Mouse (Mus musculus) left cerebral cortex, postnatal 25 days (tissue): ENCODE results near the gene Sh3gl2. TPM values are rescaled to one million over a fixed set of nuclear protein-coding genes. Genes with fewer than 3 reads are reported as not detected.
A peak's percentile ranks its signal among the peaks of the same experiment; 100 is the strongest.

Source experiments
- DNase-seq, 2 experiments: peaks; one replicate each; pipeline ENCODE4 v3.0.0; 2022; ENCODE audit warnings: low spot score in 2 of 2, mixed read lengths in 1 of 2
- intact Hi-C: fragments of 180-260 bp; cut with DNase I; formaldehyde crosslinking; loops from one replicate; pipeline ENCODE4 v1.15.1; 2025
- total RNA-seq, 2 experiments: library from RNA; stranded (reverse); gene quantifications; 2 replicates each; pipeline ENCODE4 v1.2.3; 2021

The Sh3gl2 gene
- 100 to 1,000 TPM; 275 to 288 TPM for total RNA-seq

DNA sequence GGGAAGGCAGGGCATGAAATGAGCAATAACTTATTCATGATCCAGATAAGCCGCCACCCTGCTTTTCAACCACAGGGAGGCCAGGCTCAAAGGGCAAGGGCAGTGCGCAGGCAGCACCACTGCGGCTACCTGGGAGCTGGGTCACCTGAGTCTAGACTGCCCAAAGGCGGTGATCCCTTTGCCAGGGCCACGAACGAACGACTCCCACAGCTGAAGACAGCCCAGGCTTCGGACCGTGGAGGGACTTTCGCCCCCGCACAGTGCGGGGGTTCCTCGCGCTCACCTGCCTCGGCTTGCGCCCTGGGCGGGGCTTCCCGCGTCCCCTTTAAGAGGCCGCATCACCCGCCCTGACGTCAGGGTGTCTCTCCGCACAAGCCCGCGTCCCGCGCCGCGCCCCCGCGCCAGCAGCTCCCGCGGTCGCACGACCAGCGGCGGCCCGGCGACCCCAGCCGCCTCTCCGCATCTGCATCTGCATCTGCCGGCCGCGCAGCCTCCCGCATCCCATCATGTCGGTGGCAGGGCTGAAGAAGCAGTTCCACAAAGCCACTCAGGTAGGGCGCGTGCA lies at the start of gene Sh3gl2:
Gene Sh3gl2 (plus strand): TSS at position 56 of the 565 bp plus-strand sequence.
- intact Hi-C loops = loop anchor here (5.0 kb wide), 3 partner anchors 52 to 122 kb away; no protein-coding TSS in a partner anchor
- peak; percentile 84 to 85 for DNase-seq

DNA sequence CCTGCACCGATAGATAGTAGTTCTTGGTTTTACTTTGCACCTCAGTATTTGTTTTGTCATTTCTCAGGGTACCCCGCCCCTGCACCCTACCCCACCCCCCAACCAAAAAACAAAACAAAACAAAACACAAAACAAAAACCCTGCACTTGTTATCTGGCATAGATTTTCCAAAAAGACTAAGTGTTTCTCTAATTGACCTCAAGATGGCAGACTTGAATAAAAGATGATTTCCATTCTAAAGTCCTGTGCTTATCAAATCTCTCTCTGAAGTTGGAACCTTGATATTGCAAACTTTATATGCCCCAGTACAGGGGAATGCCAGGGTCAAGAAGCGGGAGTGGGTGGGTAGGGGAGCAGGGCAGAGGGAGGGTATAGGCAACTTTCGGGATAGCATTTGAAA lies 43.8 kb upstream of the Sh3gl2 start:
- intact Hi-C loops = loop anchor here (5.0 to 10.0 kb wide), 4 partner anchors 111 to 1386 kb away; no protein-coding TSS in a partner anchor

DNA sequence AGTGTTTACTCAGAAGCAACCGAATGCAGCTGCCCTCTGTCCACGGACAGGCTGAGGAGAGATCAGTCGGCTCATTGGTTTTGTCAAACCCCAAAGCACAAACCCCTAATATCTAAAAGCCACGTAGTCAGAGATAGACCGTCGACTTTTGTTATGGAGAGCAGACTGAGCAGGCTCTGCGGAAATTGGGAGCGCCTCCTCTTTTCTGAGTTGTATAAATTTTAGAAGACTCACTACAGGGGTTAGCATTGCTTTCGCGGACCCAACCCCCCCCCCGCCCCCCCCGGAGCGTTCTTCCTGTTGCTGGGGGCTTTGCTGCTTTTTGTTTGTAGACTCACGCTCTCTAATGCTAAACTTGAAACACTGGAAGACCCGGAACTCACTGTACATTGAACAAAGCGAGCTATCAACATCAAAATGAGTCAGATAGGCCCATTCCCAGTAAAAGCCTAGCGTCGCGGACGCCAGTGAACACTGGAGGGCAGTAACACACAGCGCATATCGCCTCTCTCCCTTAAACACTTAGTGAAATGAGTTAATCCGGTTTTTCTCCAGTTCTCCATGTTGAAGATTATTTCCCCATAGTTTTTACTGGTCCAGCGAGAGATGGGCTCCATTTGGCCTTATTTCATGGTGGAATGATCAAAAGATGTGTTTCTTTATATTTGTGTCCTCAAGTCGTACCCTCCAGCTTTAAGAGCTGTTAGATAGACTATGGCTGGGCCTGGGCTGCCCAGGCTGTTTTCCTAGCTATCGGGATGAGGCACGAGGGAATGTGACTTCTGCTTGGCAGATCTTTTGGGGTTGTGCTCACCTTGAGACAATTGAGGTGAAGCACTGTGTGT lies 42.2 kb upstream of the Sh3gl2 start:
- DNase-seq = peak; percentile 55 to 71
- intact Hi-C loops = loop anchor here (2.0 to 10.0 kb wide), 6 partner anchors 110 to 1385 kb away; no protein-coding TSS in a partner anchor

More for the DNA sequence above, 43.8 kb upstream of the Sh3gl2 start:
- DNase-seq = no peak

GRCm38 (mm10) chr4:85163313-85163615 lies 41.7 kb upstream of the Sh3gl2 start:
- DNase-seq = no peak
- intact Hi-C loops = loop anchor here (2.0 to 10.0 kb wide), 6 partner anchors 109 to 1384 kb away; no protein-coding TSS in a partner anchor

DNA sequence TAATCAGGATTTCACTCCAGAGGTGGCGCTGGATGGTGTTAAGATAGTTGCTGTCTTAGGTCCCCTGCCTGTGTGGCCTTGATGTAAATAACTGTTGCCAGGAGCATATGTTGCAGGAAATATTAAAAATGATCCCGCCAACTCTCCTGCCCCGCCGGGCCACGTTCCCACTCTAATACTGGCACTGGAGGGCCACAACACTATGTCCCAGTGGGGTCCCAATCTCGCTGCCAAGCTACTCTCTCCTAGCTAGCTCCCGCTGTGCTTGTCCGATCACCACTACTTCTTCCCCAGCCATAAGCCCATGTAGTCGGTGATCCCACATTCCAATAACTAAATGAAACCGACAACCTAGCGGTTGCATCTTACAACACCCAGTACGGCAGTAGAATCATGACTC lies 36.9 kb upstream of the Sh3gl2 start:
- no peak for DNase-seq
- intact Hi-C loops = loop anchor here (10.0 kb wide), 1 partner anchor 857 kb away; no protein-coding TSS in a partner anchor

- peak; percentile 52 to 88 for DNase-seq
- intact Hi-C loops = no loop called here
Observed at GRCm38 (mm10) chr4:85175466-85175865, 29.5 kb upstream of the Sh3gl2 start.

GRCm38 (mm10) chr4:85178394-85179051 lies 26.4 kb upstream of the Sh3gl2 start:
- intact Hi-C loops = no loop called here

GRCm38 (mm10) chr4:85186011-85186410 lies 18.9 kb upstream of the Sh3gl2 start:
- DNase-seq = peak in 1 of 2 experiments; percentile 0
- intact Hi-C loops = no loop called here

More at GRCm38 (mm10) chr4:85178394-85179051, 26.4 kb upstream of the Sh3gl2 start:
- no peak for DNase-seq

- peak; percentile 43 to 71 for DNase-seq
- intact Hi-C loops = no loop called here
Observed at GRCm38 (mm10) chr4:85196201-85196600, 8.7 kb upstream of the Sh3gl2 start.

DNA sequence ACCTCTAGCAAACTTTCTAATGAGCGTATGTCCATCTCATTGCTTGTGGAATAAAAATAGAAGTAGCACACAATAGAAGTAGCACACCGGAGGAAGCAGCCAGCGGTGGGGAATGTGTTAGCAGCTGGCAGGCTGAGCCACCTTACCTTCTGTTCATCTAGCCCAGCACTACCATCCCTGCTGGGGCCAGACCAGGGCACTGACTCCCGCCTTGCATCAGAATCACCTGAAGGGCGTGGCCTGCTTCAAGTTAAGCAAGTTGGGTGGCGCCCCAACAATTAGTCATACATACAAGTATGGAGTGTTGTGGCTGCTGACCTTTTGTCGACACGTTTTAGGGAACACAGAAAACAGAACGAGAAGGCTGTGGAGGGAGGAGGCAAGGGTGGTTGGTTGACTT lies 6.5 kb upstream of the Sh3gl2 start:
- intact Hi-C loops = no loop called here
- DNase-seq = peak in 1 of 2 experiments; percentile 0

GRCm38 (mm10) chr4:85202582-85202981 lies 2.3 kb upstream of the Sh3gl2 start:
- DNase-seq = peak in 1 of 2 experiments; percentile 1
- intact Hi-C loops = no loop called here

DNA sequence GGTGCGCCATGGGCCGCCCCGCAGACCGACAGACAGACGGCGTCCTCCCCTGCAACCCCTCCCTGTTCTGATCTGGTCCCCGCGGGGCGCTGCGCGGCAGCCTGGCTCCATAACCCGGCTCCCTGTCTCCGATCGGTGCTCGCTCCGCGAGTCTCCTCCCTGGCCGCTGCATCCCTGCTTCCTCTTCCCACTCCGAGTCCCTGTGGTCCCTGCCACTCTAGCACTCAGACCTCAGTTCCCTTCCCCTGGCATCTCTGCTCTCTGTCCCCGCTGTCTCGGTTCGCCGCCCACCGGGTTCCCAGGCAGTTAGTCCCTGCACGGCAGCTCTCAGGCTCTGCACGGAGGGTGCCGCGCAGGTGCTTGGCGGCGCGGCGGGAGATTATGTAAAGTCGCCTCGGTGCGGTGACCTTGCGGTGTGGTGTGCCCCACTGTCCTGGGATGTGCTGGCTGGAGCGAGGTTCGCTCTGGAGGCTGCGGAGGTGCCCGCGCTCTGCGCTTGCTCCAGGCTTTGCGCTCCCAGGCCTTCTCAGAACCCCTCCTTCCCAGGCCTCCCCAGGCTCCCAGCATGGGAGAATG lies 798 bp downstream of the Sh3gl2 start:
- intact Hi-C loops = loop anchor here (5.0 kb wide), 3 partner anchors 52 to 122 kb away; no protein-coding TSS in a partner anchor
- peak in 1 of 2 experiments; percentile 53 for DNase-seq

DNA sequence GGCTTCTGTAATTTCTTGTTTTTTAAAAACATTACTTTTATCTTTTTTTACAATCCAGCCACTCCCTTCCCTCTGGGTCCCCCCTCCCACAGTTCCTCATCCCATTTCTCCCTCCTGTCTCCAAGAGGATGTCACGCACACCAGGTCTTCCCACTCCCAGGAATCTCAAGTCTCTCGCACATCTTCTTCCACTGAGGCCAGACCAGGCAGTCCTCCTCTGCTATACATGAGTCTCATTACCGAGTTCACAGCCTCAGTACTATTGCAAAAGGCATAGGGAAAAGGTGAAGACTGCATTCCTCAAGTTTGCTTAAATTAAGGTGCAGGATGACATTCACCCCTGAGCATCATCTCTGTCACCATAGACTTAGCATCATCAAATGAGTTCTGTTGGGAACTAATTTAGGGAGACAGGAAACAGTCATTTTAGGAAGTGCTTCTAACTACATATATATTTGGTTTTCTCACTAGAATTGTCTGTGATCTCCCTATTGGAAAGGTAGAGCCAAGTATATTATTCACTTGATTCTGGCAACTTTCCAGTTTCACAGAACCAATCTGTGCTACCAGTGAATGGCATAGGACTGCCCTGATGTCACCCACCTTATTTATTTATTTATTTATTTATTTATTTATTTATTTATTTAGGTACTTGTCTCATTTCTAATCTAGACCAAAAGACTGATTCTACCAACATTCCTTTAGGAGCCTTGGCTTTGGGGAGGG lies 1.9 kb downstream of the Sh3gl2 start:
- intact Hi-C loops = loop anchor here (5.0 kb wide), 3 partner anchors 50 to 120 kb away; no protein-coding TSS in a partner anchor
- DNase-seq = peak in 1 of 2 experiments; percentile 60

DNA sequence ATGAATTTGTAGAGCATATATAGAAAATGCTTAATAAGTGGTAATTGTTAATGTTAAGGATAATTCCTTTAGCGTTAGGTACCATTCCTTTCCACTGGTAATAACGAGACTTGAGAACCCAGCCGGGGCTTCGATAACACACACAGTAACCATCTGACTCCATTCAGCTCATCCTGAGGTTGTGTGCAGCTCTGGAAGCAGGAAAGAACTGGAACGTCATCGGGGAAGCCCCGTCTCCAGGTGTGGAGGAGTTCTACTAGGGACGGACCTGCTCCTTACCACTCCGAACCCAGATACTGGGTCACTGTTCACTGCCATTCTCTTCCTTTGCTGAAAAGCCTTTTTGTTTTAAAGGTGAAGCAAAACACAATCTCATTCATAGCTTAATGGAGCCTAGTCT lies 2.6 kb downstream of the Sh3gl2 start:
- no peak for DNase-seq
- intact Hi-C loops = loop anchor here (5.0 kb wide), 3 partner anchors 50 to 120 kb away; no protein-coding TSS in a partner anchor

- intact Hi-C loops = loop anchor here (5.0 kb wide), 3 partner anchors 49 to 119 kb away; no protein-coding TSS in a partner anchor
- DNase-seq = no peak
Observed at GRCm38 (mm10) chr4:85208531-85208930, 3.6 kb downstream of the Sh3gl2 start.

GRCm38 (mm10) chr4:85210953-85211352 lies 6.0 kb downstream of the Sh3gl2 start:
- DNase-seq = no peak
- intact Hi-C loops = no loop called here

GRCm38 (mm10) chr4:85217003-85217402 lies 12.1 kb downstream of the Sh3gl2 start:
- intact Hi-C loops = no loop called here
- DNase-seq = no peak

DNA sequence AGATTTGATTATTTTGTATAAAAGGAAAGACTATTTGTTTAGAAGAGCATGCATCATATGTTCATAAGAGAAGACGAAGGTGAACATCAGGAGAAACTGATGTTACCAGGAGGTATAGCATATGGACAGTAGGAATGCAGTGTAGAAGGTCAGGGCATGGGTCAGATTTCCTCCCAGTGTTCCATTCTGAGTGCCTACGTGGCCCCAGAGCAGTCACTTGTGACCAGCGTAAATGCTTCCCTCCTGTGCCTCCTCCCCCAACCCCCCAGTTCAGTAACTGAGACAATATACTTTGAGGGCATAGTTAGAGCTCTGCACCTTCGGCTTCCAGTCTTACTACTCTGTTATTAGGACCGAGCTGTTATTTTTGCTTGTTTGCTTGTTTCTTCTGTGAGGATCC lies 17.8 kb downstream of the Sh3gl2 start:
- DNase-seq = no peak
- intact Hi-C loops = no loop called here

GRCm38 (mm10) chr4:85226731-85227130 lies 21.8 kb downstream of the Sh3gl2 start:
- peak in 1 of 2 experiments; percentile 81 for DNase-seq
- intact Hi-C loops = no loop called here
